Mouse (Mus musculus) thymus, postnatal 10 days (tissue): ENCODE results near the gene Grifin.

Experiments used
- DNase-seq, 2 experiments: peaks; one replicate each; pipeline ENCODE4 v3.0.0; 2021; ENCODE audit warnings: low spot score in 2 of 2

The Grifin gene

DNA sequence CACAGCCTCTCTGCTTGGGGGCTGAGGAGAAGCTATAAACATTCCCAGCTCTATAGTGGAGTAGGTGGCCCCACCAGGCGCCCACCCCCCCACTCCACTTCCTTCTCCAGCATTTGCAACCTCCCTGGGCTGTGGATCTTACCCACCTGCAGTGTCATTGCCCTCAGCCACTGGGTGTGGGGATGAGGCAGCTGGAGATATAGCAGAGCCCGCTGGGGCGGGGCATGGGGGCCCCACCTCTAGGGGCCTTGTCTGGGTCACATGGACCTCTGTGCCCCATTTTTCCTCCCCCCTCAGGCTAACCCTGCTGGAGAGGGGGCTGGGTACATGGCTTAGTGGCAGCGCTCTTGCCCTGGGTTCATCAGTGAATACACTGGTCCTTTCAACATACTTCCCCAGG is at the start of gene Grifin:
Grifin (minus strand) TSS at position 176 of the 400 bp plus-strand sequence.
- DNase-seq = peak; percentile 30 to 38

DNA sequence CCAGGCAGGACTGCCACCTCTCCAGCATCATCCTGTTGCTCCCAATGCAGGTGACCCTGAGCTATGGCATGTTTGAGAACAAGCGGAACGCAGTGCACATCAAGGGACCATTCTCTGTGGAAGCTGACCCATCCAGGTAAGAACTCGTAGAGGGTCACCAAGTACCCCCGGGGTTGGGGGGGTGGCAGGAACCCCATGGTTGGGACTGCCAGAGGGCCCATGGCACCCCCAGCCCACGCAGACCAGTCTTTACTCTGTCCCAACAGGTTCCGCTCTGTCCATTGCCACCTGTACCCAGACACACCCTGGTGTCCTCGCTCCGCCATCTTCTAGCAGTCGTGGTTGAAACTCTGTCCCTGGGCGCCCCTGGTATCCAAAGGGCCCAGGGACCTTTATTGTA is 49.3 kb upstream of the Grifin start:
- no peak for DNase-seq

DNA sequence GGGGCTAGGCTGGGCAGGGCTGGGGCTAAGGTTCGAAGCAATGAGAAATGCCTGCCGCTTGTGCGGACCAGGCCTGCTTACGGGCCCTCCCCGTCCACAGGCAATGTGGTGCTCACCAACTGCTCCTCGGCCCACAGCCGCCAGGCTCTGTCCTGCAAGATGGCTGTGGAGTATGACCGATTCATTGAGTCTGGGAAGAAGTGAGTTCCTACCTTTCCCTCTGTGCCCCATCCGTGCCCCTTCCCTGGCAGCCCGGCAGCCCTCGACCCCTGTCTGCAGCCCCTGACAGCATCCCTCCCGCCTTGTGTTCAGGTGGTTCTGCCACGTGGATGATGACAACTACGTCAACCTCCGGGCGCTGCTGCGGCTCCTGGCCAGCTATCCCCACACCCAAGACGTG is 47.3 kb upstream of the Grifin start:
- DNase-seq = no peak

DNA sequence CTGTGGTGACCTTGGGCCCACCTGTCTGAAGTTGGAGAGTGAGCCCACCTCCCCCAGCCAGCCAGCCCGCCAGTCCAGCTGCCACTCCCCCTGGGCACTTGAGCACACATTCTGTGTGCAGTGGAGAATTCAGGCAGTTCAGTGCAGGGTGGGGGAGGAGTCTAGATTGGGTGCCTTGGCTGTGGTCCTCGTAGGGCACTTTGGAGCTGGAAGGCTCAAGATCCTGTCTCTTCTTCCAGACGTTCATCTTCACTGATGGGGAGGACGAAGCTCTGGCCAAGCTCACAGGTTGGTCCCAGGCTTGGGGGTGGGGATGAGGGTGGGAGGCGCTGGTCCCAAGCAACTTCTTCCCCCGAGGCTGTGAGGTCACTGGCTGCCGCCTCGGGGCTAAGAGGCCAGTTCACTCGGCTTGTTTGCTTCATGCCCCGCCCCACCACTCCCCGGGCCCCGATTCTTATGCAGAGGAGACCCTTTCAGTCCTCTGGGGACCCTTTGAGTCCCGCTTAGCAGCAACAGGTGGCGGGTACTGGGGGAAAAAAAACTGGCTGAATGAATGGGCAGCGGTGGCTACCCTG is 46.8 kb upstream of the Grifin start:
- no peak for DNase-seq

DNA sequence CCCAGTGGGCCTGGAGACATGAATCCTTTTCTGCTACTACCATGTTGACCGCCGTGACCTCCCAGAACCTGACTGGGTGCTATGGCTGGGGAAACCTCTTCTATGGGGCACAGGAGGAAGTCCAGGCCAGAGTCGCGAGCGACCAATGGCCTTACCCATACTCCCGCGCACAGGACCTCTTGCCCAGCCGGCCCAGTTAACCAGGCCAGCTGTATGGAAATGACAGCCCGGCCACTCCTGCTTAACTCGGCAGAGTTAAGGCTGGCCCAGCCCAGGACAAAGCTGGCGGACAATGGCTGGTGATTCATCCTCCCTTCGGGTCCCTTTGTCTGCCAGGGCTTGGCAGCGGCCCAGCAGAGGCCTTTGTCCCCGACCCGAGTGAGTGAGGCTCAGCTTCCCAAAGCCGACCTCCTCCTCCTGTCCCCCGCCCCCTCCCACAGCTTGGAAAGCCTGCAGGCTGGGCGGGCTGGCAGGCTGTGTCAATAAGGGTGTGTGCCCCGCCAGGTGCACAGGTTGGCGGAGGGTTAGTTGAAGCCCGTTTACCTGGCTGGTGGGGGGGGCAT is 46.2 kb upstream of the Grifin start:
- no peak for DNase-seq

DNA sequence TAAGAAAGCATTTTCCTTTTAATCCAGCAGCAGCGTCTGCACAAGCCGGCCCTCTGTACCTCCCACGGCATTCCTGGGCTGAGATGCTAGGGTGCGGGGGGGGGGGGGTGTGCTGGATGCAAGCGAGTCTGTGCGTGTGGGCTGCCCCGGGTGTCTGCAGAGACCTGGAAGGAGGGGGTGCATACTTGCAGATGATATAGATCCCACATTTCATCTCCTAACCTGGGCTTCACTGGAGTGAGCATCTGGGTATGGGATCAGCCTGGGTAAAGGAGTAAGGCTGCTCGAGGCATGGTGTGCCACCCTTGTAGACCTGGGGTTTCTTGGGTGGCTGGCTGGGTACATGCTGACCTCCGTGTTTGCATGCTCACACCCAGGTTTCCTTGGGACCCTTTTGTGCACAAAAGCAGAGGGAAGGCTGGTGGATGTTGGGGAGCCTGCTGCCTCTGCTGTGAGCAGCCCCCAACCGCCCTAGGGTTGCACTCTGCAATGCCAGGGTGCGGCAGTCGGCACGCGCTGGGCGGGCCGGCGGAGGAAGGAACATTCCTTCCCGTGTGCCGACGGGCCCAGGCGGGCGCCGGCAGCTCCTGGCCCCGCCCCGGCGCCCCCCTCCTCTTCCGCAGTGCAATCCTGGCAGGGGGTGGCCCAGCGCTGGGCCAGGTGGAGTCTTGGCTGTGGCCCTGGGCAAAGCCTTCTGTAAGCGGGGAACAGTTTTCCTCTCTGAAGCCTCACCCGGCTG is 45.6 kb upstream of the Grifin start:
- peak in 1 of 2 experiments; percentile 36 for DNase-seq

DNA sequence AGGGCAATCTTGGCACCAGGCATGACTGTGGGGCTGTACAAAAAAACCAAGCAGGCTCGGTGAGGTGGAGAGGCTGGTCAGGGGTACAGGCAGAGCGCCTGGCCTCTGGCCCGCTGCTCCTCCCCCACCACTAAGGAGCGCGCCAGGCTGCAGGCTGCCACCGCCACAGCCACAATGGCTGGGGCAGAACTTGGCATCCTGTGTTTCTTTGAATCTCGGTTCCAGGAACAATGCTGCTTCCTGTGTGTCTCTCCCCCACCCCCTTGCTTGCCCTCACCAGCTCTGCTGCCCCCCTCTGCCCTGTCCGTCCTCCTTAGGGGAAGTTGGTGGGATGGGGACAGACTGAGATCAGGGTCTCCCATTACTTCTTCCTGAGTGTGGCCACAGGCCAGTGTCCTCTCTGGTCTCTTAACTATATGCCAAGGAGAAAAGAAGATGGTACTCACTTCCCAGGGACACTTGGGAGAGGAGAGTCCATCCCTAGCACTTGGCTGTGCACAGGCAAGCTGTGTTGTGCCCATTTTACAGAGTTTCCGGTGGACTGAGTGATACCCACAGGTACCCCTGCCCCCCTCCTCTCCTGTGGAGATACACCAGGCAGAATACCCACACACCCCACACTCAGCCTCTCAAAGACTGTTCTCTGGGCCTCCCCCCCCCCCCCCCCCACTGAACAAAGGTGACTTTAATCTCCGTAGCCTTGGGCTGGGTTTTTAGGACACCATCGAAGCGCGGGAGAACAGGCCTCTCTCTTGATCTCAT is 44.8 kb upstream of the Grifin start:
- peak in 1 of 2 experiments; percentile 30 for DNase-seq

DNA sequence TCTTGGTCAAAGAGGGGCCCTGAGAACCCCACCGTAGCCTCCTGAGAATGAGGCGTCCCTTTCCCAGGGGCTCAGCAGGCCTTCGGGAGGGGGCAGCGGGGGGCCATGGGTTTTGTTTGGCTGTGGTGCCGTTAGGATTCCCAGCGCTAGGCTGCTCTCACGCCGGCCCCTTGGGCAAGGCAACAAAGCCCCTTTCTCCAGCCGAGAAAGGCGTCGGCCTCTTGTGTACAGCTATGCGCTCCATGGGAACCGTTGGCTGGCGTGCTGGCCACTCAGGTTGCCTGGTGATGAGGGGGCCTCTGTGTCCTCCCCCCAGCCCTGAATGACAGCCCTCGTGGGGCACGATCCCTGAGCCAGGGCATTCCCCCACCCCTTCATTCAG is 43.8 kb upstream of the Grifin start:
- no peak for DNase-seq

DNA sequence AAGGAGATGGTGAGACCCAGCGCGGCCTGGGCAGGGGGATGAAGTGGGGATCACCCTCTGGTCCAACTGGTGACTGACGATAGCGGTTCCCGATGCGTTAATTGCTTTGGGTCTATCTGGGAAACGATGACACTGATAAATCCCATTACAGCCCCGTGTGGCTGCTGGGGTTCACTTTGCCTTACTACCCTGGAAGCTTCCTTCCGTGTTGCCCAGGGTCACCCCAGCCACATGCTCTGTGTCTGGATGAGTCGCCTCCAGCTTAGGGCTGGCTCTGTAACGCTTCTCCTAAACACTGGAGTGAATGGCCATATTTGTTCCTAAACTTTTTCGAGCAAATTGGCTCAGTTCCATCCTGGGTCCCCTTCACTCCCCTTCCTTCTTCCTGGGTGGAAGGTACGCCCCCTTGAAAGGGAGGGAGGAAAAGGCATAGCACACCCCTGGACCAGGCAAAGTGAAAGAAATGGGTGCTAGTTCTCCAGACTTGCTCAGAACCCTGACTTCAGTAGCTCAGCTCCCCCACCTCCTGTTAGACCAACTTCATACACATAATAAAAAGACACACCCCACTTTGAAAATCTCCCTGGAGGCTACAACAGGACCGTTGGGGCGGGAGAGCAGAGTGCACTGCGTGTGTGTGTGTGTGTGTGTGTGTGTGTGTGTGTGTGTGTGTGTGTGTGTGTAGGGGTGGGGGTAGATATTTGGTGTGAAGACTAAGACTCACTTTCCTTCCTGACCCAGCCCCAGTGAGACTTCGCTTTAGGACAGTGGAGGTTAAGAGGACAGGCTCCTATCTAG is 43.2 kb upstream of the Grifin start:
- no peak for DNase-seq

DNA sequence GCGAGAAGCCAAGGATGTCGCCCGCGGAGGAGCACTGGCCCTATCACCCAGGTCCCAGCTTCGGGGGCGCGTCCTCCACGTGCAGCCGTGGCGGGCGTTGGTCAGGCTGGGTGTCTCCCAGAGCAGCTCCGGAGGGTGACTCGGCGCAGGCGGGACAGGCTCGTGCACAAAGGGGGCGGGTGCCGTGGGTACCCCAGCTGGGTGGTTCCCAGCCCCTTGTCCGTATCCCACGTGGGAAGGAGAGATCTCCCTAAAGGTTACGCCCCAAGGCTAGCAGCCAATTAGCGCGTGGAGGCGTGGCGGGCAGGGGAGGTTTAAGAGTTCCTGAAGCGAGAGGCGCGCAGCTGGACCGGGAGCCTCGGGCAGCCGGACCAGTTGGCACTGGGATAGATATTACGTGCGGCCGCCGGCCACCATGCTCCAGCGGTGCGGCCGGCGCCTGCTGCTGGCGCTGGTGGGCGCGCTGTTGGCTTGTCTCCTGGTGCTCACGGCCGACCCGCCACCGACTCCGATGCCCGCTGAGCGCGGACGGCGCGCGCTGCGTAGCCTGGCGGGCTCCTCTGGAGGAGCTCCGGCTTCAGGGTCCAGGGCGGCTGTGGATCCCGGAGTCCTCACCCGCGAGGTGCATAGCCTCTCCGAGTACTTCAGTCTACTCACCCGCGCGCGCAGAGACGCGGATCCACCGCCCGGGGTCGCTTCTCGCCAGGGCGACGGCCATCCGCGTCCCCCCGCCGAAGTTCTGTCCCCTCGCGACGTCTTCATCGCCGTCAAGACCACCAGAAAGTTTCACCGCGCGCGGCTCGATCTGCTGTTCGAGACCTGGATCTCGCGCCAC is 42.3 kb upstream of the Grifin start, which contains the start of gene Lfng:
Lfng (plus strand) TSS at position 320 of the 835 bp plus-strand sequence.
- peak; percentile 49 to 50 for DNase-seq

DNA sequence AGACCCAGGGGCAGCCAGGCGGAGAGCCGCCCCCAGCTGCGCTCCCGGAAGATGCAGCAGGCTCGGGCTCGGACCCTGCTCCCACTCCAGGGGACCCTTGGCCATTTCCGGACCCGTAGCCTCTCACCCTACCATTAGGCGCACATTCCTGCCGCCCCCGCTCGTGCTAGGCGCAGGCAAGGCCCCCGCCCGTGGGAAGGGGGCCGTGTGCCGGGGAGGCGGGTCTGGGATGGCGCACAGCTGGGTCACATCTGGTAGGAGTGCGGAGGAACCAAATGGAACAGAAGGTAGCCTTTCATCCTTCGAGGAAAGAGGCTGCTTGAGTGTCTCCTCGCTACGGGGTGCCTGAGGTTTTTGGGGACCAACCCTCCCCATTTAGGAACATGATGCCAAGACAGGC is 41.5 kb upstream of the Grifin start:
- no peak for DNase-seq

DNA sequence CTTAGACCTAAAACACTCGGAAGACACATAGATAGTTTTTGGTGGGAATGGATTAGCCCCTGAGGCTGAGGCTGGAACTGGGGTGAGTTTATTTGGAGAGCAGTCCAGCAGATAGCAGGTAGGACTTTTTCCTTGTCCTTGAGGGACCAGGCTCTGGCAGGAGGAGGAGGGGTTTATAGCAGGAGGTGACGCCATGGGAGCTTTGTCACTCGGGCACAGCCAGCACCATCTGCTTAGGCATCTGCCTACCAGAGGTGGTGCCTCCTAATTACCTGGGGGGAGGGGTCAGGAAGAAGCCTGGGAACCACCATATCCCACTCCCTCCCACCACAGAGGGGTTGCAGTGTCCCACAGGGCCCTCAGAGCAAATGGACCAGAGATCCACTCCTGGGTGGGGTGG is 40.4 kb upstream of the Grifin start:
- no peak for DNase-seq

DNA sequence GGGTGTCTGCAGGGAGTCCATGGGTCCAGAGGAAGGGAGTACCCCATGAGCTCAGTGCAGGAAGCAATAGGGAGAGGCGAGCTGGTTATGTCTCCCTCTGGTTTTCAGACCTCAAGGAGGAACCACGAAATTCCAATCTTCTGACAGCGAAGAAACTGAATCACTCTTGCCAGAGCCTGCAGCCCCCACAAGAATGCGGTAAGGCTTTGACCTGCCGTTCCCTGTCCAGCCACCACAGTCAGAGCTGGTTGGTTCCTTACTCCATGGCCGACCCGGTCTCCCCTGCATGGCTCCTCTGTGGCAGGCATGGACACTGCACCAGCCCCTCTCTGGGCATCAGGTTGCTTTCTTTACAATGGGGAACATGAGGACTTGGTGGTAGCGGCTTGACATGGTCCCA is 39.5 kb upstream of the Grifin start:
- DNase-seq = no peak

DNA sequence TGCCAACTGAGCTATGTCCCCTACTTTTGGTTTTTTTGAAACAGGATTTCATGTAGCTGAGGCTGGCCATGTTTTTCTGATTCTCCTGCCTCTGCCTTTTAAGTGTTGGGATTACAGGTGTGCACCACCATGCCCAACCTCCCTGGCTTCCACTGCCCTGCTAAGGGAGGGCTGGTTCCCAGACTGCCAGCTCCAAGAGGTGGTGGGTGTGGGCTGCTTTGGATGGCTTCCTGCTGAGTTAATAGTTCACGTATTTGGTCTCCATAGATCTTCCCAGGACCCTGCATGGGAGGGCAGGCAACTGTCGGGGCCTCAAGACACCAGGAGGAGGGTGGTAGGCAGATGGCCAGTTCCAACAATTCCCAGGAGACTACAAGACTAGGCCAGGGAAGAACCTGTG is 37.7 kb upstream of the Grifin start:
- no peak for DNase-seq

DNA sequence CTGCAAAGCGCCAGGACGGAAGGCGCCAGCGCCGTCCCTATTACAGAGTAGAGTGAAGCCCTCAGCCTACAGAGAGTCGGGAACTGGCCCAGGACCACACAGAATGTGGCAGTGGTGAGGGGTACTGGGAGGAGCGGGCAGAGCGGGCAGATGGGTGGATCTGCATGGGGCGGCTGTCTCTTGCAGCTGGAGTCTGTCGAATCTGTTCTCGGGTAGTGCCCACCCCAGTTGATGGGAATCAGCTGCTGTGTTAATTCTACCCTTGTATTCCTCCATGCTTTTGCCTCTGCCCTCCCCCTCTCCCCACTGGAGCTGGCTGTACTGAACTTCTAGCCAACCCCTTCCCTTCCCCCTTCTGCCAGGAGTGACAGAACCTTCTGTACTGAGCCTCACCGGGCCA is 36.8 kb upstream of the Grifin start:
- DNase-seq = no peak

DNA sequence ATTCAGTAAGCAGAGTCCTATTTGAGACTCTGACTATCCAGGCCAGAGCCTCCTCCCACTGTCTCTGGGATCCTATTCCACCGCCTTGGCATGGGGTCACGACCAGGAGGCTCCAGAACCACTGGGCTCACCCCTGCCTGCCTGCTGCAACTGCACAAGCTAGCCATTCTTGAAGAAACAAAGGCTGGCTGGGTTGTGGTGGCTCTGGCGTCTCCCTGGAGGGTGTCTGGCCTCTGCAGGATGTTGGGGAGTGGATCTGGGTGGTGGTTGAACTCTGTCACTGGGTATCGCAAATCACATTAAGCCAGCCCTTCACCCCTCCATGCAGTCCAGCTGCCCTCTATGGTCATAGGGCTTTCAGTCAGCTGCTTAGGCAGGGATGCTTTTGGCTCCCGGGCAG is 35.1 kb upstream of the Grifin start:
- no peak for DNase-seq

DNA sequence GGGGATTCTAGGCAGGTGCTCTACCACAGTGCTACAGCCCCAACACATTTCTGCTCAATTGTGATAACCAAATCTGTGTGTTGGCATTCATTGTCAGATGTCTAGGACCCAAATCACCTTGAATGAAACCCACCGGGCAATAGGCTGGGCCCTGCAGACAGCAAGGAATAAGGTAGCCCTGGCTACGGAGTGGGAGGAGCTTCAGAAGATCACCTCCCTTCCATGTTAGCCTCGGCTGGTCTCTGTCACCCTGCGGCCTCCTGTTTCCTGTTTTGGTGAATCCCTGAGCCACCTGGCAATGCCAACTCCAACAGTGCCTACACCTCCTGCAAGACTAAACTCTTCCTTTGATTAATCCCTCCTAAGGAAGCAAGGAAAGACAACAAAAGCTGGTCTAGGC is 32.9 kb upstream of the Grifin start:
- DNase-seq = no peak

DNA sequence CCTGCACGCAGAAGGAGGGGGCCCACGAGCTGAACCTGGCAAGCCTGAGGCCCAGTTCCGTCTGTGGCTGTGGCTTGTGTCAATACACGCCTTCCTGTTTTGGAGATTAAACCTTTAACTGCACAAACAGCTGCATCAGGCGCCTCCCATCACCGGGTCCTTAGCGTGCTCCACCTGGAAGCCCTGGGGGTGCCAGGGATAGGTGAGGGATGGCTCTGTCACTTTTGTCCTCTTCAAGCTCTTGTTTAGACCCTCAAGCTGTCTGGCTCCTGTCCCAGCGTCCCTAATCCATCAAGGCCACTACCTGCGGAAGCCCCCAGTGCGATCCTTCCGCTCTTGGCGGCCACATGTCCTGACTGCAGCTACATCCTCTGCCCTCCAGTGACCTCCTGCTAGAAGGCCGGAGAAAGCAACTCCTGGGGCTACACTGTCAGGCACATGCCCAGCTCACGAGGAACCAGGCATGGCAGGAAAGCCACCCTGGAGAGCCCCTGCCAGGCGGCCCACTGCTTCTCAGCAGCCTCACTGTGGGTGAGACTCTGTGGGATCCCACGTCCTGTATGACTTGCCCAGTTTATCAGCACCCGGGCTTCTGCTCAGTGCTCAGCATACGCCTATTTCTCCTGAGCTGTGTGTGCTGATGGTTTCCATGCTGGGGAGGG is 32.2 kb upstream of the Grifin start:
- DNase-seq = peak; percentile 72 to 74

DNA sequence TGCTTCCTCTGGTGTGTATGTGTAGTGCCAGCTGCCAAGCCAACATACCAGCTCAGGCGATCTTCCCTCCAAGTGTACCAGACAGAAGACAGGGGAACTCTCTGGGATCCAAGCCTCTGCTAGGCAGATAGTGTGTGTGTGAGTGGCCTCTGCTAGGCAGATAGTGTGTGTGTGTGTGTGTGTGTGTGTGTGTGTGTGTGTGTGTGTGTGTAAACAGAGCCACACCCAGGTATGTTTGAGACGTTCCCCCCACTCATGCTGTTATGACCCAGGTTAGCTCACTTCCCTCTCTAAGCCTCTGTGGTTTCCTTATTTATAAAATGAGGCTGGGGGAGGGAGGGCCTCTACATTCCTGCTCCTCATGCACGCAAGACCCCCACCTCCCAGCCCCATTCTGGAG is 31.6 kb upstream of the Grifin start:
- no peak for DNase-seq

DNA sequence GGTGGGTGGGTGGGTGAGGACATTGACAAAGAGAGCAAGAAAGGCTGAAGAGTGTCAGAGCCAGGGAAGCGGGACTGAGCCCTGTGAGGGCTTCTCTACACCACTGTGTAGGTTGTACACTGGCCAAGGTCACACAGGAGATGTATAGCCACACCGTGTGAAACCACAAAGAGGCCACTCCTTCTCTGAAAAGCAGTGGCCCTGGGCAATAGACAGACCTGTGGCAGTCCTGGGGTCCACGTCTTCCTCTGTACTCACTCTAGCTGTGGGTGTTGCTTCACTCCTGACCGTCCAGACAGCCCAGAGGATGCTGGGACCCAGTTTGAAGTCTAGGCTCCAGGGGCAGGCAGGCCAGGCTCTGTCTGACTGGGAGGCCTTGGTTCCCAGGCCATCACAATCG is 30.0 kb upstream of the Grifin start:
- no peak for DNase-seq
